Mouse (Mus musculus) CH12.LX (cell line): ENCODE measurements around the gene Rdm1. TPM values are rescaled to one million over a fixed set of nuclear protein-coding genes. Genes with fewer than 3 reads are reported as not detected.
A peak's percentile ranks its signal among the peaks of the same experiment; 100 is the strongest.
"Not testable (repeated sequence)": the region's sequence is repeated elsewhere in the genome, so short reads cannot be mapped to it uniquely, and the experiment has no call there.

Source experiments
- DNase-seq: peaks from one replicate; pipeline ENCODE4 v3.0.0-alpha.2; 2013; ENCODE audit errors: extremely low read depth
- H3K27ac ChIP-seq: 2 replicates; pipeline ENCODE4 v1.5.1; 2012; ENCODE audit warnings: low read depth, mild to moderate bottlenecking, control low read depth, moderate library complexity; ENCODE audit not compliant: insufficient read depth
- H3K27me3 ChIP-seq: replicated peaks from 2 replicates; pipeline ENCODE3; 2012; ENCODE audit warnings: inconsistent platforms
- H3K36me3 ChIP-seq, 2 experiments: replicated peaks in 1 of 2; 2 replicates each; pipeline versions ENCODE3 to v1.6.1; 2012; ENCODE audit warnings: inconsistent platforms in 1 of 2, low read length in 1 of 2, mild to moderate bottlenecking in 1 of 2, mixed read lengths in 1 of 2, moderate library complexity in 1 of 2; ENCODE audit not compliant: control insufficient read depth in 1 of 2, insufficient read depth in 1 of 2
- H3K4me1 ChIP-seq, 2 experiments: 2 replicates each; pipeline ENCODE4 v1.6.1; 2012; ENCODE audit warnings: inconsistent platforms in 1 of 2, moderate library complexity in 1 of 2; ENCODE audit not compliant: insufficient read depth in 2 of 2, control insufficient read depth in 1 of 2
- H3K4me2 ChIP-seq: 2 replicates; pipeline ENCODE4 v1.6.1; 2012; ENCODE audit warnings: low read depth, mild to moderate bottlenecking, control low read depth; ENCODE audit not compliant: poor library complexity, insufficient read depth, severe bottlenecking
- H3K4me3 ChIP-seq, 3 experiments: fragments of 150-350 bp in 1 of 3; sonication (generic) in 1 of 3; replicated peaks in 1 of 3; 2 replicates each; pipeline versions ENCODE3 to v1.5.1; 2011 to 2012; ENCODE audit warnings: low read depth in 2 of 3, low read length in 2 of 3, mild to moderate bottlenecking in 2 of 3, moderate library complexity in 2 of 3, control low read depth in 1 of 3, improper control_type of control experiment in 1 of 3, inconsistent platforms in 1 of 3, mixed read lengths in 1 of 3; ENCODE audit not compliant: poor library complexity in 1 of 3
- H3K79me2 ChIP-seq: replicated peaks from 2 replicates; pipeline ENCODE4 v1.6.1; 2012; ENCODE audit warnings: mild to moderate bottlenecking, moderate library complexity; ENCODE audit not compliant: control insufficient read depth, poor library complexity, insufficient read depth, severe bottlenecking; ENCODE audit errors: extremely low read depth
- H3K9ac ChIP-seq: 2 replicates; pipeline ENCODE4 v1.6.1; 2012; ENCODE audit warnings: low read depth, mild to moderate bottlenecking, control low read depth, moderate library complexity; ENCODE audit not compliant: insufficient read depth
- H3K9me3 ChIP-seq: replicated peaks from 2 replicates; pipeline ENCODE3; 2012; ENCODE audit warnings: low read length, inconsistent platforms, mixed read lengths
- ETS1 ChIP-seq: conservative IDR thresholded peaks from 2 replicates; pipeline ENCODE4 v1.6.1; 2012; ENCODE audit warnings: low read depth, mild to moderate bottlenecking, inconsistent platforms, low read length, improper control_type of control experiment, moderate library complexity
- HCFC1 ChIP-seq: IDR thresholded peaks from 2 replicates; pipeline ENCODE4 v1.6.1; 2012; ENCODE audit warnings: low read depth, mild to moderate bottlenecking, inconsistent platforms, low read length, improper control_type of control experiment
- IRF4 ChIP-seq: IDR thresholded peaks from 2 replicates; pipeline ENCODE4 v1.6.1; 2014; ENCODE audit warnings: low read depth, mild to moderate bottlenecking, inconsistent platforms, low read length, improper control_type of control experiment
- MAX ChIP-seq: IDR thresholded peaks from 2 replicates; pipeline ENCODE4 v1.6.1; 2011; ENCODE audit warnings: low read length, improper control_type of control experiment
- MAZ ChIP-seq: IDR thresholded peaks from 2 replicates; pipeline ENCODE4 v1.6.1; 2012; ENCODE audit warnings: low read depth, mild to moderate bottlenecking, inconsistent platforms, low read length, improper control_type of control experiment, moderate library complexity
- MEF2A ChIP-seq: IDR thresholded peaks from 2 replicates; pipeline ENCODE4 v1.6.1; 2014; ENCODE audit warnings: low read depth, mild to moderate bottlenecking, inconsistent platforms, low read length, improper control_type of control experiment, borderline replicate concordance
- NELFE ChIP-seq: IDR thresholded peaks from 2 replicates; pipeline ENCODE4 v1.6.1; 2011; ENCODE audit warnings: low read depth, low read length, improper control_type of control experiment
- NRF1 ChIP-seq: IDR thresholded peaks from 2 replicates; pipeline ENCODE4 v1.6.1; 2014; ENCODE audit warnings: low read depth, mild to moderate bottlenecking, inconsistent platforms, low read length, improper control_type of control experiment, moderate library complexity
- POLR2A ChIP-seq: IDR thresholded peaks from 2 replicates; pipeline ENCODE4 v1.6.1; 2011; ENCODE audit warnings: low read depth, mild to moderate bottlenecking, improper control_type of control experiment, low read length
- POLR2AphosphoS2 ChIP-seq: IDR thresholded peaks from 2 replicates; pipeline ENCODE4 v1.6.1; 2011; ENCODE audit warnings: low read depth, low read length, improper control_type of control experiment
- RCOR1 ChIP-seq: conservative IDR thresholded peaks from 2 replicates; pipeline ENCODE4 v1.6.1; 2012; ENCODE audit warnings: low read depth, mild to moderate bottlenecking, inconsistent platforms, low read length, improper control_type of control experiment
- TBP ChIP-seq: conservative IDR thresholded peaks from 2 replicates; pipeline ENCODE4 v1.6.1; 2011; ENCODE audit warnings: low read depth, low read length, improper control_type of control experiment
- TCF12 ChIP-seq: IDR thresholded peaks from 2 replicates; pipeline ENCODE4 v1.6.1; 2014; ENCODE audit warnings: low read depth, mild to moderate bottlenecking, inconsistent platforms, low read length, improper control_type of control experiment
- ZMIZ1 ChIP-seq: IDR thresholded peaks from 2 replicates; pipeline ENCODE4 v1.6.1; 2012; ENCODE audit warnings: low read depth, mild to moderate bottlenecking, inconsistent platforms, low read length, improper control_type of control experiment
- dilution Hi-C: fragments of 300-500 bp; cut with MboI; formaldehyde crosslinking; loops from 2 replicates; pipeline ENCODE4 v1.14.3; 2020; ENCODE audit warnings: low sequenced_read_pairs; ENCODE audit not compliant: extremely low pct_unique_long_range_greater_than_20kb, extremely low pct_ligation_motif_present
- in situ Hi-C: fragments of 300-500 bp; cut with MboI; formaldehyde crosslinking; loops from 3 replicates; pipeline ENCODE4 v1.14.3; 2019; ENCODE audit warnings: low sequenced_read_pairs, low pct_ligation_motif_present, low pct_unique_long_range_greater_than_20kb, mixed read lengths
- polyA plus RNA-seq: library from polyadenylated mRNA; unstranded; fragments of >175 nt; gene quantifications from 2 replicates; pipeline ENCODE4 v1.2.1, GENCODE M21; 2012; ENCODE audit warnings: low read depth; ENCODE audit not compliant: insufficient read length
- total RNA-seq, 2 experiments: library from RNA; depleted of rRNA; stranded (reverse); fragments of 300-350 nt in 1 of 2; fragments of >200 nt in 1 of 2; gene quantifications; 2 replicates each; pipeline ENCODE4 v1.2.3; 2012 to 2014

Rdm1 gene
- total and polyA plus RNA-seq, 3 experiments = 9.6 to 28.5 (median 19.2) TPM

DNA sequence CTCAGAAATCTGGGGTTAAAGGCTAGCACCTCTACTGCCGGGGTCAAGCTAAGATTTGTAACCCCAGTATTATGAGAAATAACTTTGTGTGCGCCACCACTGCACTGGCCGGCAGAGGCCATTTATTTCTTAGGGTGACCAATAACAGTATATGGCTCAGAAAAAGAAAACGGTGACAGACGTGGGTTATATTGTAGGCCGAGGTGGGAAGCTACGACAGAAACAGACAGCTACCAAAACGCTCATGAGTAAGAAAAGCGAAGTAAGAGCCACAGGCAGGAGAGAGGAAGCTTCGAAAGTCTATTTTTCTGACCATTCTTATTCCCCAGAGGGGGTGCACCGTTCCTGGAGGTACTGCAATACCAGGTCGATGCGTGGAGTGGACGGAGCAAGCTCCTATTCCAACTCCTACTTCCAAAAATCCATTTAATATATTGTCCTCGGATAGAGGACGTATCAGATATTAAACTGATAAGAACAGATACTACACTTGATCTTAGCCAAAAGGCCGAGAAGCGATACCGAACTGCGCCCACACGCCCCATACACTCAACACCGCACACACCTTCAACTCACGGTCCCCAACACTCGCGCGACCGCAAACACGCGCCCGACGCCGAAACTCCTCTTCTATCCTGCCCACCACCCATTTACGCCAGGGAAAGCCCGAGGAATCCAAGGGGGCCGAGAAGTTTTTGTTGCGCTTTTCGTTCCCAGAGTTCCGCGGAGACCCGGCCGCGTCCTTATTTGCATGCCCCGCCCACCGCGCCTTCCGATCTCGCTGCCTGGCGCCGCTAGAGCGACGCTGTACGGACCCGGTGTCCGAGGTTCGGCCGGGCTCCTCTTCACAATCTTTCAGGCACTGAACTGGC lies 18.7 kb downstream of the Rdm1 start:
- H3K36me3 ChIP-seq, H3K79me2 ChIP-seq, dilution Hi-C loops, H3K27me3 ChIP-seq, H3K9me3 ChIP-seq, H3K4me3 ChIP-seq, in situ Hi-C loops: not testable (repeated sequence)
- peak; percentile 39; the same call in 1 of the 2 replicates for TF ChIP-seq NRF1
- TF ChIP-seq IRF4 = 0 out of 2 replicates have a peak, but pooled peaks have one; percentile 57
- peak; percentile 81 for TF ChIP-seq ETS1
- peak; percentile 92 for TF ChIP-seq POLR2A
- TF ChIP-seq ZMIZ1 = peak; percentile 98
- peak; percentile 23; the same call in 1 of the 2 replicates for TF ChIP-seq MEF2A
- TF ChIP-seq POLR2AphosphoS2 = peak; percentile 98
- TF ChIP-seq TBP = peak; percentile 89
- TF ChIP-seq MAX = 0 out of 2 replicates have a peak, but pooled peaks have one; percentile 4
- TF ChIP-seq RCOR1 = 0 out of 2 replicates have a peak, but pooled peaks have one; percentile 45
- peak; percentile 69; the same call in 1 of the 2 replicates for TF ChIP-seq MAZ
- peak; percentile 71; the same call in 1 of the 2 replicates for TF ChIP-seq NELFE
- peak; percentile 65 for TF ChIP-seq HCFC1
- peak; percentile 42; the same call in 1 of the 2 replicates for TF ChIP-seq TCF12
- peak overlapping the region; percentile 68 for H3K27ac ChIP-seq
- peak; percentile 94 for DNase-seq
- peak overlapping the region; percentile 66 for H3K9ac ChIP-seq
- peak overlapping the region; percentile 61 for H3K4me2 ChIP-seq
- H3K4me1 ChIP-seq = peaks cover 4 to 18% of the 10 kb centered on the region in 2 experiments; a peak in 3 of 4 replicates

DNA sequence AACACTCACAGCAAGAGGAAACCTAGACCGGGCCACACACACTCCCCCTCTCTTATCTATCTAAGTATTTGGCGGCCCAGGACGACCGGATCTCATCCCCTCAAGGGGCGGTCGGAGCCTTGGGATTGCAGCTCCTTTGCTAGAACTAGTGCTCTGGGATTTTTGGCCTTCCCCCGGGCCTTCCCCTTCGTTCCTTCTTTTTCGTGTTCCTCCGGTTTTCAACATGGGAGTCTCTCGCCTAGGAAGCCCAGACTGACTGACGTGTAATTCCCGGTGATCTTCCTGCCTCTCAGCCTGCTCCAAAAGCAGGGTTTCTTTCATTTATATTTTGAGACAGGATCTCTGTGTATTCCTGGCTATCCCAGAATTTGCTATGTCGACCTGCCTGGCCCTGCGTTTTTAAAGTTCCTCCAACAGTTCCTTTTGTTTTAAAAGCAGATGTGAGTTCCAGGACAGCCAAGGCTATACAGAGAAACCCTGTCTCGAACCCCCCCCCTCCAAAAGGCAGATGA lies 19.3 kb downstream of the Rdm1 start:
- Histone ChIP-seq H3K9ac (peak overlapping the region; percentile 66), H3K4me2 (peak overlapping the region; percentile 61), H3K4me1 (peaks cover 4 to 15% of the 10 kb centered on the region in 2 experiments; a peak in 3 of 4 replicates)
- H3K27ac ChIP-seq, H3K36me3 ChIP-seq, H3K4me3 ChIP-seq, H3K27me3 ChIP-seq, DNase-seq, in situ Hi-C loops, dilution Hi-C loops, H3K9me3 ChIP-seq, H3K79me2 ChIP-seq: not testable (repeated sequence)

DNA sequence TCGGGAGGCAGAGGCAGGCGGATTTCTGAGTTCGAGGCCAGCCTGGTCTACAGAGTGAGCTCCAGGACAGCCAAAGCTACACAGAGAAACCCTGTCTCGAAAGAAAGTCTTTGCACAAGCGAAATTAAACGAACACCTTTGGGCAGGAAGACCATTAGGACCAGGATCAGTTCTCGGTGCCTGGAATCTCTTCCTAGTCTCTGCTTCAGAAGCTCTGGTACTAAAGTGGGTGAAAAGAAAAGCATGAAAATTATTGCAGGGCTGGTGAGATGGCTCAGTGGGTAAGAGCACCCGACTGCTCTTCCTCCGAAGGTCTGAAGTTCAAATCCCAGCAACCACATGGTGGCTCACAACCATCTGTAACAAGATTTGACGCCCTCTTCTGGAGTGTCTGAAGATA lies 20.1 kb downstream of the Rdm1 start:
- H3K4me2 ChIP-seq, DNase-seq, H3K27me3 ChIP-seq, H3K36me3 ChIP-seq, dilution Hi-C loops, H3K9me3 ChIP-seq, H3K79me2 ChIP-seq, in situ Hi-C loops, H3K9ac ChIP-seq, H3K27ac ChIP-seq, H3K4me3 ChIP-seq: not testable (repeated sequence)
- peaks cover 4 to 15% of the 10 kb centered on the region in 2 experiments; a peak in 3 of 4 replicates for H3K4me1 ChIP-seq
